Mouse (Mus musculus): Measurements from ENCODE around the gene Ccdc141.
"Not testable (repeated sequence)": the region's sequence is repeated elsewhere in the genome, so short reads cannot be mapped to it uniquely, and the experiment has no call there.

Ccdc141 gene

GRCm38 (mm10) chr2:77056367-77056766, 114.1 kb downstream of the Ccdc141 start:
- no peak for DNase-seq (ENCODE audit: low read depth)

GRCm38 (mm10) chr2:77042912-77043311, 127.5 kb downstream of the Ccdc141 start:
- no peak for DNase-seq (ENCODE audit: low read depth)

GRCm38 (mm10) chr2:77039683-77040082, 130.8 kb downstream of the Ccdc141 start:
- no peak for DNase-seq (ENCODE audit: low read depth)

- no peak for DNase-seq (ENCODE audit: low read depth)
These were observed 131.2 kb downstream of the Ccdc141 start for GRCm38 (mm10) chr2:77039281-77039680.

GRCm38 (mm10) chr2:77037211-77037610, 133.2 kb downstream of the Ccdc141 start:
- no peak for DNase-seq (ENCODE audit: low read depth)

- no peak for DNase-seq (ENCODE audit: low read depth)
These were observed 136.3 kb downstream of the Ccdc141 start for GRCm38 (mm10) chr2:77034112-77034511.

- DNase-seq (ENCODE audit: low read depth): no peak
These were observed 136.9 kb downstream of the Ccdc141 start for GRCm38 (mm10) chr2:77033322-77034060.

- DNase-seq (ENCODE audit: low read depth): no peak
These were observed 149.8 kb downstream of the Ccdc141 start for GRCm38 (mm10) chr2:77020649-77021048.

- DNase-seq (ENCODE audit: low read depth): no peak
These were observed 152.7 kb downstream of the Ccdc141 start for GRCm38 (mm10) chr2:77017735-77018134.

GRCm38 (mm10) chr2:77013449-77013848, 157.0 kb downstream of the Ccdc141 start:
- not testable (repeated sequence) for DNase-seq (ENCODE audit: low read depth)

- DNase-seq (ENCODE audit: low read depth): no peak
These were observed 158.5 kb downstream of the Ccdc141 start for GRCm38 (mm10) chr2:77011981-77012380.

- DNase-seq (ENCODE audit: low read depth): no peak
These were observed 163.4 kb downstream of the Ccdc141 start for GRCm38 (mm10) chr2:77007015-77007414.

- no peak for DNase-seq (ENCODE audit: low read depth)
These were observed 167.3 kb downstream of the Ccdc141 start for GRCm38 (mm10) chr2:77003148-77003547.

- DNase-seq (ENCODE audit: low read depth): no peak
These were observed 172.1 kb downstream of the Ccdc141 start for GRCm38 (mm10) chr2:76998351-76998750.

- no peak for DNase-seq (ENCODE audit: low read depth)
These were observed 177.8 kb downstream of the Ccdc141 start for GRCm38 (mm10) chr2:76992493-76993201.

GRCm38 (mm10) chr2:76987317-76987716, 183.1 kb downstream of the Ccdc141 start:
- no peak for DNase-seq (ENCODE audit: low read depth)

GRCm38 (mm10) chr2:76984384-76984783, 186.1 kb downstream of the Ccdc141 start:
- no peak for DNase-seq (ENCODE audit: low read depth)

GRCm38 (mm10) chr2:76983601-76984000, 186.8 kb downstream of the Ccdc141 start:
- DNase-seq (ENCODE audit: low read depth): no peak

GRCm38 (mm10) chr2:76982391-76983145, 187.9 kb downstream of the Ccdc141 start, which contains the start of gene Ttn:
Gene Ttn, minus strand, starts transcription at chr2:76982547.
- no peak for DNase-seq (ENCODE audit: low read depth)

- DNase-seq (ENCODE audit: low read depth): no peak
These were observed 188.7 kb downstream of the Ccdc141 start for GRCm38 (mm10) chr2:76981717-76982116.

- peak; percentile 47 for DNase-seq (ENCODE audit: low read depth)
These were observed 190.3 kb downstream of the Ccdc141 start for GRCm38 (mm10) chr2:76980146-76980545.

- no peak for DNase-seq (ENCODE audit: low read depth)
These were observed 192.8 kb downstream of the Ccdc141 start for GRCm38 (mm10) chr2:76977650-76978049.

- no peak for DNase-seq (ENCODE audit: low read depth)
These were observed 198.4 kb downstream of the Ccdc141 start for GRCm38 (mm10) chr2:76972051-76972450.
